12 mouse cellular contexts compared by ENCODE assay signal in the genomic region with DNA sequence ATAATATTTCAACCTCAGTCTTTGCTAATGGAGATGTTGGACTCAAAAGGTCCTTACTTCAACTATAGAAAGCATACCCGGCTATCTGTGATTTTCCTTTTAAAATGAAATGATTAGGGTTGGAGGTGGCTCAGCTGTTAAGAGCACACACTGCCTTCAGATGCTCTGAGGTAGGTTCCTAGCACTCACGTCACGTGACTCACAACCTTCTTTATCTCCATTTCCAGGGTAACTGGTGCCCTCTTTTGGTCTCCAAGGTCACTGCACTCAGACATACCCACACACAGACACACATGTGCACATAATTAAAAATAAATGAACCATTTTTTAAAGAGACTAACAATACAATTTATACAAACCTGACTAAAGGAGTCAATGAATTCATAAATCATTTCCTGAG.
"Had no signal": no experiment of that assay in that cellular context is flagged by ENCODE, and none has a peak within 500 bp of the region (broad histone marks: within the 10 kb centered on the region; RNA-seq: fewer than 3 reads in every experiment).

No protein-coding gene starts in this region.

- H3K27me3 ChIP-seq: limb, embryonic 13.5 days; midbrain, embryonic 15.5 days; neural tube, embryonic 13.5 days; stomach, embryonic 15.5 days had no signal

- H3K9ac ChIP-seq: limb, embryonic 13.5 days; liver, embryonic 14.5 days; midbrain, embryonic 15.5 days; neural tube, embryonic 13.5 days; stomach, embryonic 15.5 days had no signal

- H3K9me3 ChIP-seq: midbrain, embryonic 15.5 days; stomach, embryonic 15.5 days had no signal

- DNase-seq: kidney, adult 11 months; kidney, postnatal 14 days; left cerebral cortex, postnatal 4 days; lung, adult 2 months; retina, postnatal 1 day; right cerebral cortex, postnatal 14 days; thymus, postnatal 4 days had no signal

- ATAC-seq: midbrain, embryonic 15.5 days had no signal

- H3K27ac ChIP-seq: limb, embryonic 13.5 days; liver, embryonic 14.5 days; midbrain, embryonic 15.5 days; neural tube, embryonic 13.5 days; stomach, embryonic 15.5 days had no signal

- H3K36me3 ChIP-seq: limb, embryonic 13.5 days; midbrain, embryonic 15.5 days; neural tube, embryonic 13.5 days; stomach, embryonic 15.5 days had no signal

- H3K4me1 ChIP-seq: midbrain, embryonic 15.5 days; stomach, embryonic 15.5 days had no signal

- H3K4me2 ChIP-seq: limb, embryonic 13.5 days; midbrain, embryonic 15.5 days; neural tube, embryonic 13.5 days; stomach, embryonic 15.5 days had no signal

- H3K4me3 ChIP-seq: limb, embryonic 13.5 days; midbrain, embryonic 15.5 days; neural tube, embryonic 13.5 days; stomach, embryonic 15.5 days had no signal
